Mouse (Mus musculus): Measurements from ENCODE around the gene Gen1. TPM values are rescaled to one million over a fixed set of nuclear protein-coding genes. Genes with fewer than 3 reads are reported as not detected.

The Gen1 gene
- polyA plus RNA-seq, 1 experiment from 2014 or later = 9.4 TPM

- no peak for ATAC-seq (ENCODE audit: insufficient read depth)
- WGBS (ENCODE audit: insufficient replicate concordance) = 84% methylated on average over 4 of the region's 4 CpGs
Observed at GRCm38 (mm10) chr12:11272568-11272967, 7.0 kb upstream of the Gen1 start.

GRCm38 (mm10) chr12:11267030-11267429, 1.4 kb upstream of the Gen1 start:
- Histone ChIP-seq H3K4me1 (replicated peaks) (peaks cover 33% of the 10 kb centered on the region), H3K27ac (replicated peaks) (peak overlapping the region; percentile 96), H3K9me3 (replicated peaks) (no peaks in the 10 kb centered on the region), H3K27me3 (no peaks in the 10 kb centered on the region), H3K9ac (peak overlapping the region; percentile 96), H3K36me3 (replicated peaks) (no peaks in the 10 kb centered on the region), H3K4me2 (peak overlapping the region; percentile 81), H3K4me3 (replicated peaks) (peak overlapping the region; percentile 95)
- ATAC-seq (ENCODE audit: insufficient read depth) = no peak
- WGBS (ENCODE audit: insufficient replicate concordance) = 9% methylated on average over 4 of the region's 4 CpGs

More at GRCm38 (mm10) chr12:11272568-11272967, 7.0 kb upstream of the Gen1 start:
- Histone ChIP-seq H3K36me3 (replicated peaks) (peaks cover 40% of the 10 kb centered on the region), H3K27me3 (no peaks in the 10 kb centered on the region), H3K9me3 (replicated peaks) (no peaks in the 10 kb centered on the region), H3K27ac (replicated peaks) (no peak overlapping the region), H3K4me3 (replicated peaks) (no peak overlapping the region), H3K4me2 (no peak overlapping the region), H3K4me1 (replicated peaks) (peaks cover 14% of the 10 kb centered on the region), H3K9ac (no peak overlapping the region)

GRCm38 (mm10) chr12:11266282-11266985, 833 bp upstream of the Gen1 start:
- peak overlapping the region; percentile 81 for H3K4me2 ChIP-seq

GRCm38 (mm10) chr12:11264895-11265294, 706 bp downstream of the Gen1 start:
- Histone ChIP-seq H3K9ac (peak overlapping the region; percentile 96), H3K27me3 (no peaks in the 10 kb centered on the region), H3K36me3 (replicated peaks) (peaks cover 12% of the 10 kb centered on the region), H3K4me2 (peak overlapping the region; percentile 81), H3K9me3 (replicated peaks) (no peaks in the 10 kb centered on the region), H3K4me3 (replicated peaks) (peak overlapping the region; percentile 95), H3K4me1 (replicated peaks) (peaks cover 33% of the 10 kb centered on the region), H3K27ac (replicated peaks) (peak overlapping the region; percentile 96)
- no peak for ATAC-seq (ENCODE audit: insufficient read depth)
- 2% methylated on average over 13 of the region's 13 CpGs for WGBS (ENCODE audit: insufficient replicate concordance)

More at GRCm38 (mm10) chr12:11266282-11266985, 833 bp upstream of the Gen1 start:
- Histone ChIP-seq H3K9me3 (replicated peaks) (no peaks in the 10 kb centered on the region), H3K4me3 (replicated peaks) (peak overlapping the region; percentile 95), H3K4me1 (replicated peaks) (peaks cover 33% of the 10 kb centered on the region), H3K27ac (replicated peaks) (peak overlapping the region; percentile 96), H3K27me3 (no peaks in the 10 kb centered on the region), H3K36me3 (replicated peaks) (no peaks in the 10 kb centered on the region), H3K9ac (peak overlapping the region; percentile 96)
- WGBS (ENCODE audit: insufficient replicate concordance) = under 1% methylated on average over 49 of the region's 51 CpGs
- peak; percentile 62 for ATAC-seq (ENCODE audit: insufficient read depth)

GRCm38 (mm10) chr12:11250322-11250721, 15.3 kb downstream of the Gen1 start:
- WGBS (ENCODE audit: insufficient replicate concordance) = 65% methylated on average over 3 of the region's 3 CpGs
- Histone ChIP-seq H3K4me2 (no peak overlapping the region), H3K27ac (replicated peaks) (no peak overlapping the region), H3K4me1 (replicated peaks) (no peaks in the 10 kb centered on the region), H3K9me3 (replicated peaks) (no peaks in the 10 kb centered on the region), H3K9ac (no peak overlapping the region), H3K36me3 (replicated peaks) (peaks cover 68% of the 10 kb centered on the region), H3K4me3 (replicated peaks) (no peak overlapping the region), H3K27me3 (no peaks in the 10 kb centered on the region)
- no peak for ATAC-seq (ENCODE audit: insufficient read depth)

- H3K27me3 ChIP-seq = no peaks in the 10 kb centered on the region
- no peaks in the 10 kb centered on the region for H3K9me3 ChIP-seq (replicated peaks)
- H3K36me3 ChIP-seq (replicated peaks) = peaks cover 67% of the 10 kb centered on the region
- no peak for ATAC-seq (ENCODE audit: insufficient read depth)
- 94% methylated on average over 1 of the region's 1 CpGs for WGBS (ENCODE audit: insufficient replicate concordance)
- H3K4me3 ChIP-seq (replicated peaks) = no peak overlapping the region
- H3K27ac ChIP-seq (replicated peaks) = no peak overlapping the region
- H3K4me2 ChIP-seq = no peak overlapping the region
- H3K9ac ChIP-seq = no peak overlapping the region
- H3K4me1 ChIP-seq (replicated peaks) = no peaks in the 10 kb centered on the region
Observed at GRCm38 (mm10) chr12:11247460-11247859, 18.1 kb downstream of the Gen1 start.

- Histone ChIP-seq H3K4me3 (replicated peaks) (no peak overlapping the region), H3K36me3 (replicated peaks) (peaks cover 2% of the 10 kb centered on the region), H3K4me2 (no peak overlapping the region), H3K27ac (replicated peaks) (no peak overlapping the region), H3K9ac (no peak overlapping the region), H3K27me3 (no peaks in the 10 kb centered on the region), H3K4me1 (replicated peaks) (no peaks in the 10 kb centered on the region), H3K9me3 (replicated peaks) (no peaks in the 10 kb centered on the region)
- WGBS (ENCODE audit: insufficient replicate concordance) = 31% methylated on average over 2 of the region's 2 CpGs
- no peak for ATAC-seq (ENCODE audit: insufficient read depth)
Observed at GRCm38 (mm10) chr12:11235996-11236395, 29.6 kb downstream of the Gen1 start.

GRCm38 (mm10) chr12:11230267-11230666, 35.3 kb downstream of the Gen1 start:
- Histone ChIP-seq H3K27me3 (no peaks in the 10 kb centered on the region), H3K4me3 (replicated peaks) (no peak overlapping the region), H3K9me3 (replicated peaks) (no peaks in the 10 kb centered on the region), H3K4me1 (replicated peaks) (no peaks in the 10 kb centered on the region), H3K36me3 (replicated peaks) (no peaks in the 10 kb centered on the region), H3K27ac (replicated peaks) (no peak overlapping the region), H3K4me2 (no peak overlapping the region), H3K9ac (no peak overlapping the region)
- ATAC-seq (ENCODE audit: insufficient read depth) = no peak
- 8% methylated on average over 2 of the region's 2 CpGs for WGBS (ENCODE audit: insufficient replicate concordance)

GRCm38 (mm10) chr12:11226529-11227268, 38.9 kb downstream of the Gen1 start:
- H3K9ac ChIP-seq = no peak overlapping the region
- H3K36me3 ChIP-seq (replicated peaks) = no peaks in the 10 kb centered on the region
- no peaks in the 10 kb centered on the region for H3K27me3 ChIP-seq
- H3K4me1 ChIP-seq (replicated peaks) = no peaks in the 10 kb centered on the region
- no peaks in the 10 kb centered on the region for H3K9me3 ChIP-seq (replicated peaks)
- 46% methylated on average over 5 of the region's 5 CpGs for WGBS (ENCODE audit: insufficient replicate concordance)
- H3K4me2 ChIP-seq = no peak overlapping the region
- ATAC-seq (ENCODE audit: insufficient read depth) = no peak
- no peak overlapping the region for H3K4me3 ChIP-seq (replicated peaks)
- H3K27ac ChIP-seq (replicated peaks) = no peak overlapping the region

- WGBS (ENCODE audit: insufficient replicate concordance) = 36% methylated on average over 1 of the region's 1 CpGs
Observed at GRCm38 (mm10) chr12:11226123-11226522, 39.5 kb downstream of the Gen1 start.

GRCm38 (mm10) chr12:11224722-11225121, 40.9 kb downstream of the Gen1 start:
- no peak overlapping the region for H3K9ac ChIP-seq
- H3K27ac ChIP-seq (replicated peaks) = no peak overlapping the region
- no peaks in the 10 kb centered on the region for H3K9me3 ChIP-seq (replicated peaks)
- H3K4me3 ChIP-seq (replicated peaks) = no peak overlapping the region
- no peaks in the 10 kb centered on the region for H3K4me1 ChIP-seq (replicated peaks)
- no peaks in the 10 kb centered on the region for H3K27me3 ChIP-seq
- H3K36me3 ChIP-seq (replicated peaks) = no peaks in the 10 kb centered on the region
- no peak for ATAC-seq (ENCODE audit: insufficient read depth)
- H3K4me2 ChIP-seq = no peak overlapping the region
- WGBS (ENCODE audit: insufficient replicate concordance) = 31% methylated on average over 5 of the region's 5 CpGs

More at GRCm38 (mm10) chr12:11226123-11226522, 39.5 kb downstream of the Gen1 start:
- no peaks in the 10 kb centered on the region for H3K36me3 ChIP-seq (replicated peaks)
- H3K27me3 ChIP-seq = no peaks in the 10 kb centered on the region
- no peak for ATAC-seq (ENCODE audit: insufficient read depth)
- H3K27ac ChIP-seq (replicated peaks) = no peak overlapping the region
- no peak overlapping the region for H3K9ac ChIP-seq
- H3K4me3 ChIP-seq (replicated peaks) = no peak overlapping the region
- H3K4me1 ChIP-seq (replicated peaks) = no peaks in the 10 kb centered on the region
- H3K9me3 ChIP-seq (replicated peaks) = no peaks in the 10 kb centered on the region
- no peak overlapping the region for H3K4me2 ChIP-seq
